Mouse (Mus musculus) brain, embryonic 14.5 days (tissue): Measurements from ENCODE around the gene Cers6. TPM values are rescaled to one million over a fixed set of nuclear protein-coding genes. Genes with fewer than 3 reads are reported as not detected.
A peak's percentile ranks its signal among the peaks of the same experiment; 100 is the strongest.

Experiments
- DNase-seq: peaks from one replicate; pipeline ENCODE4 v3.0.0-alpha.2; 2011; ENCODE audit warnings: low read depth
- CTCF ChIP-seq: fragments of 200-500 bp; IDR thresholded peaks from 2 replicates; pipeline ENCODE4 v1.5.1; 2012; ENCODE audit warnings: inconsistent platforms, mild to moderate bottlenecking, moderate library complexity, borderline replicate concordance; ENCODE audit not compliant: insufficient read depth, insufficient read length; ENCODE audit errors: extremely low read depth
- POLR2A ChIP-seq: fragments of 200-500 bp; IDR thresholded peaks from 2 replicates; pipeline ENCODE4 v1.6.1; 2012; ENCODE audit warnings: mild to moderate bottlenecking, inconsistent platforms, borderline replicate concordance; ENCODE audit not compliant: poor library complexity, insufficient read depth, insufficient read length, severe bottlenecking; ENCODE audit errors: extremely low read depth
- polyA plus RNA-seq: library from polyadenylated mRNA; depleted of rRNA; stranded (reverse); fragments of >200 nt; gene quantifications from 2 replicates; pipeline ENCODE4 v1.2.3, GENCODE M21; 2012

Cers6 gene
- polyA plus RNA-seq, 1 experiment: 45.0 TPM

- DNase-seq: no peak
- TF ChIP-seq POLR2A: no peak
- TF ChIP-seq CTCF: no peak
Measured at GRCm38 (mm10) chr2:69109246-69109645, 248.0 kb downstream of the Cers6 start.

- DNase-seq: peak; percentile 55
- no peak for TF ChIP-seq POLR2A
- no peak for TF ChIP-seq CTCF
Measured at GRCm38 (mm10) chr2:69109710-69110109, 248.5 kb downstream of the Cers6 start.

- peak; percentile 14; the same call in 1 of the 2 replicates for TF ChIP-seq CTCF
- TF ChIP-seq POLR2A: no peak
- no peak for DNase-seq
Measured at GRCm38 (mm10) chr2:69112609-69113008, 251.4 kb downstream of the Cers6 start.

- DNase-seq: peak; percentile 69
- TF ChIP-seq CTCF (no peak), POLR2A (no peak)
Measured at GRCm38 (mm10) chr2:69113829-69114547, 252.7 kb downstream of the Cers6 start.

GRCm38 (mm10) chr2:69115921-69116320, 254.7 kb downstream of the Cers6 start:
- TF ChIP-seq POLR2A: no peak
- TF ChIP-seq CTCF: no peak
- DNase-seq: peak; percentile 35

GRCm38 (mm10) chr2:69116767-69117166, 255.5 kb downstream of the Cers6 start:
- DNase-seq: peak; percentile 62
- TF ChIP-seq CTCF (no peak), POLR2A (no peak)

GRCm38 (mm10) chr2:69118994-69119393, 257.8 kb downstream of the Cers6 start:
- no peak for DNase-seq

GRCm38 (mm10) chr2:69119718-69120117, 258.5 kb downstream of the Cers6 start:
- no peak for DNase-seq
- TF ChIP-seq CTCF (no peak), POLR2A (no peak)

More at GRCm38 (mm10) chr2:69118994-69119393, 257.8 kb downstream of the Cers6 start:
- no peak for TF ChIP-seq CTCF
- TF ChIP-seq POLR2A: no peak

- TF ChIP-seq POLR2A (no peak), CTCF (no peak)
- no peak for DNase-seq
Measured at GRCm38 (mm10) chr2:69121681-69122080, 260.4 kb downstream of the Cers6 start.

GRCm38 (mm10) chr2:69125425-69125824, 264.2 kb downstream of the Cers6 start:
- no peak for TF ChIP-seq POLR2A
- TF ChIP-seq CTCF: no peak
- DNase-seq: peak; percentile 76

- no peak for TF ChIP-seq CTCF
- TF ChIP-seq POLR2A: no peak
- no peak for DNase-seq
Measured at GRCm38 (mm10) chr2:69128321-69128720, 267.1 kb downstream of the Cers6 start.

- DNase-seq: peak; percentile 72
- TF ChIP-seq POLR2A (no peak), CTCF (no peak)
Measured at GRCm38 (mm10) chr2:69128921-69129395, 267.7 kb downstream of the Cers6 start.

GRCm38 (mm10) chr2:69129425-69130210, 268.4 kb downstream of the Cers6 start:
- no peak for DNase-seq
- TF ChIP-seq CTCF: no peak
- TF ChIP-seq POLR2A: no peak
